Mouse (Mus musculus): ENCODE results near the gene Gm12695. TPM values are rescaled to one million over a fixed set of nuclear protein-coding genes. Genes with fewer than 3 reads are reported as not detected.

Gene Gm12695
- total and polyA plus RNA-seq, 3 experiments: not detected

DNA sequence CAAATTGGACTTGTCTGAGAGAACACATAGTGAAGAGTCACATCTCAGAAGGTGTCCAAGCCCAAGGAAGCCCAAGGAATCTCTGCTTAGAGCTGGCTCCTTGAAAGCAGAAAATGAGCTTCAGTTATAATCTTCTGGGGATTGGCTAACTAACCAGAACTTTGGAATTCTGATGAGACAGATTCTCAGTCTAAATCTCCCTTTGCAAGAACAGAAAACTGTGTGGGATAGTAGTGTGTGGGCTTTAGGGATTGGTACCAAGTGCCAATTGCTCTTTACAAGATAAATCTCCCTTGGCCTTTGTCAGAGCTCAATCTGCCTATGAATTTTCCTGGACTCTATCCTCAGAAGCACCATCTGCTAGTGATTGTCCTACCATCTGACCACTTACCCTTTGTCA lies 66.5 kb downstream of the Gm12695 start:
- dilution Hi-C loops (cut with MboI; ENCODE audit: extremely low pct_ligation_motif_present, extremely low pct_unique_long_range_greater_than_20kb, low sequenced_read_pairs): no loop called here
- no peak overlapping the region for H3K4me3 ChIP-seq (replicated peaks in 1 of 3; ENCODE audit: low read depth in 2 of 3, low read length in 2 of 3, poor library complexity in 1 of 3)

GRCm38 (mm10) chr4:96705281-96705951 lies 79.6 kb downstream of the Gm12695 start:
- Histone ChIP-seq H3K27ac (ENCODE audit: insufficient read depth, low read depth) (no peak overlapping the region), H3K9me3 (replicated peaks; ENCODE audit: low read length) (peaks cover 31% of the 10 kb centered on the region), H3K36me3 (replicated peaks in 1 of 2; ENCODE audit: control insufficient read depth in 1 of 2, insufficient read depth in 1 of 2, low read length in 1 of 2) (no peaks in the 10 kb centered on the region), H3K27me3 (replicated peaks) (no peaks in the 10 kb centered on the region), H3K4me3 (replicated peaks in 1 of 3; ENCODE audit: low read depth in 2 of 3, low read length in 2 of 3, poor library complexity in 1 of 3) (no peak overlapping the region), H3K79me2 (replicated peaks; ENCODE audit: control insufficient read depth, extremely low read depth, insufficient read depth, poor library complexity, severe bottlenecking) (no peaks in the 10 kb centered on the region), H3K9ac (ENCODE audit: insufficient read depth, low read depth) (no peak overlapping the region), H3K4me2 (ENCODE audit: insufficient read depth, low read depth, poor library complexity, severe bottlenecking) (no peak overlapping the region), H3K4me1 (ENCODE audit: control insufficient read depth in 1 of 2, insufficient read depth in 2 of 2) (no peaks in the 10 kb centered on the region)
- TF ChIP-seq ZC3H11A (IDR thresholded peaks at IDR 0.05; ENCODE audit: low read depth, low read length): no peak
- TF ChIP-seq E2F4 (IDR thresholded peaks at IDR 0.05; ENCODE audit: insufficient replicate concordance, low read depth, low read length): no peak
- no peak for TF ChIP-seq POLR2A (IDR thresholded peaks at IDR 0.05; ENCODE audit: low read depth, low read length)
- no peak for TF ChIP-seq NELFE (IDR thresholded peaks at IDR 0.05; ENCODE audit: low read depth, low read length)
- TF ChIP-seq PAX5 (IDR thresholded peaks at IDR 0.05; ENCODE audit: low read length): no peak
- no peak for TF ChIP-seq UBTF (IDR thresholded peaks at IDR 0.05; ENCODE audit: low read depth, low read length)
- DNase-seq (ENCODE audit: extremely low read depth): no peak
- in situ Hi-C loops (cut with MboI; ENCODE audit: low pct_ligation_motif_present, low pct_unique_long_range_greater_than_20kb, low sequenced_read_pairs): no loop called here
- dilution Hi-C loops (cut with MboI; ENCODE audit: extremely low pct_ligation_motif_present, extremely low pct_unique_long_range_greater_than_20kb, low sequenced_read_pairs): no loop called here

More for the DNA sequence above, 66.5 kb downstream of the Gm12695 start:
- Histone ChIP-seq H3K27me3 (replicated peaks) (no peaks in the 10 kb centered on the region), H3K4me2 (ENCODE audit: insufficient read depth, low read depth, poor library complexity, severe bottlenecking) (no peak overlapping the region), H3K9me3 (replicated peaks; ENCODE audit: low read length) (peaks cover 41% of the 10 kb centered on the region), H3K79me2 (replicated peaks; ENCODE audit: control insufficient read depth, extremely low read depth, insufficient read depth, poor library complexity, severe bottlenecking) (no peaks in the 10 kb centered on the region), H3K9ac (ENCODE audit: insufficient read depth, low read depth) (no peak overlapping the region), H3K27ac (ENCODE audit: insufficient read depth, low read depth) (no peak overlapping the region), H3K4me1 (ENCODE audit: control insufficient read depth in 1 of 2, insufficient read depth in 2 of 2) (no peaks in the 10 kb centered on the region), H3K36me3 (replicated peaks in 1 of 2; ENCODE audit: control insufficient read depth in 1 of 2, insufficient read depth in 1 of 2, low read length in 1 of 2) (no peaks in the 10 kb centered on the region)
- DNase-seq (ENCODE audit: extremely low read depth): no peak
- no peak for TF ChIP-seq TBP (conservative IDR thresholded peaks at IDR 0.05; ENCODE audit: low read depth, low read length)
- no peak for TF ChIP-seq ZKSCAN1 (IDR thresholded peaks at IDR 0.05; ENCODE audit: borderline replicate concordance, low read depth, low read length)
- TF ChIP-seq USF2 (conservative IDR thresholded peaks at IDR 0.05; ENCODE audit: low read depth, low read length): no peak
- TF ChIP-seq MEF2A (IDR thresholded peaks at IDR 0.05; ENCODE audit: borderline replicate concordance, low read depth, low read length): no peak
- no peak for TF ChIP-seq JUN (IDR thresholded peaks at IDR 0.05; ENCODE audit: insufficient read depth, low read depth, low read length)
- TF ChIP-seq MXI1 (IDR thresholded peaks at IDR 0.05; ENCODE audit: low read depth, low read length): no peak
- TF ChIP-seq BHLHE40 (IDR thresholded peaks at IDR 0.05; ENCODE audit: low read depth, low read length): no peak
- no peak for TF ChIP-seq HCFC1 (IDR thresholded peaks at IDR 0.05; ENCODE audit: low read depth, low read length)
- TF ChIP-seq RCOR1 (conservative IDR thresholded peaks at IDR 0.05; ENCODE audit: low read depth, low read length): no peak
- TF ChIP-seq POLR2A (IDR thresholded peaks at IDR 0.05; ENCODE audit: low read depth, low read length): no peak
- TF ChIP-seq JUND (conservative IDR thresholded peaks at IDR 0.05; ENCODE audit: low read depth, low read length): no peak
- no peak for TF ChIP-seq RAD21 (IDR thresholded peaks at IDR 0.05; ENCODE audit: low read depth, low read length)
- TF ChIP-seq ZNF384 (IDR thresholded peaks at IDR 0.05; ENCODE audit: low read depth, low read length): no peak
- in situ Hi-C loops (cut with MboI; ENCODE audit: low pct_ligation_motif_present, low pct_unique_long_range_greater_than_20kb, low sequenced_read_pairs): no loop called here

Data from CH12.LX (cell line).